Mouse (Mus musculus): ENCODE data around the gene Casc3.

The Casc3 gene

DNA sequence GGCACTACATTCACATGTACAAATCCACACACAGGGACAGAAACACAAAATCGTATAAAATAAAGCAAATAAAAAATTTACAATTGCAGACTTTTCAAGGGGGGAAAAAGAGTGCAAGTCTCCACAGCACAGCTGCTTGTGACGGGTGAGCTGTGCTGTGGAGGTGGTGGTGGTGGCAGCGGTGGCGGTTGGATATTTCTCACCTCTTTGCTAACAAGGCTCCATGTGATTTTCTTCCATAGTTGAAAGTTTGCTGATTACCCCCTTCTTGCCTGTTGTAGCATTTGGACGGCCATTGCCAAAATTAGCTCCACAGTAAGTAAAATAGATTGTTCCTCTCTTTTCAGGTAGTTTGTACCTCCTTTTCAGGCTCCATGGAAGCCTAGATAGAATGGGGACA, at the start of gene Casc3:
Gene Casc3 (plus strand): TSS at position 301 of the 400 bp plus-strand sequence.
- DNase-seq (ENCODE audit: low spot score in 2 of 2) = no peak

- no peak for DNase-seq (ENCODE audit: low spot score in 2 of 2)
These were observed 48.9 kb upstream of the Casc3 start for GRCm38 (mm10) chr11:98755726-98756380.

DNA sequence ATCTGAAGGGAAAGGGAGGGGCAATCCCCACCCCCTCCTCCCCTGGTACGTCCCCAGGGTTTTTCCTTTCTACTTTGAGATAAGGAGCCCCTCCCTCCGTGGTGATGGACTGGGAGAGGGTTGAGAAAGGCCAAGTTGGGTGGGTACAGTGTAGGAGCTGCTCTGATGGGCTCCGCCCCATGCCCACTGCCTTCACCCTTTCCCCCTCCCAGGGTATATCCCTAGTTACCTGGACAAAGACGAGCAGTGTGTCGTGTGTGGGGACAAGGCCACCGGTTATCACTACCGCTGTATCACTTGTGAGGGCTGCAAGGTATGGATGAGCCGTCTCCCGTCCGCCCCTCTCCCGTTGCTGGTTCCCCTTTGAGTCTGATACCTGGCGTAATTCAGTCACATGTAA, 48.0 kb upstream of the Casc3 start:
- DNase-seq (ENCODE audit: low spot score in 2 of 2) = no peak

DNA sequence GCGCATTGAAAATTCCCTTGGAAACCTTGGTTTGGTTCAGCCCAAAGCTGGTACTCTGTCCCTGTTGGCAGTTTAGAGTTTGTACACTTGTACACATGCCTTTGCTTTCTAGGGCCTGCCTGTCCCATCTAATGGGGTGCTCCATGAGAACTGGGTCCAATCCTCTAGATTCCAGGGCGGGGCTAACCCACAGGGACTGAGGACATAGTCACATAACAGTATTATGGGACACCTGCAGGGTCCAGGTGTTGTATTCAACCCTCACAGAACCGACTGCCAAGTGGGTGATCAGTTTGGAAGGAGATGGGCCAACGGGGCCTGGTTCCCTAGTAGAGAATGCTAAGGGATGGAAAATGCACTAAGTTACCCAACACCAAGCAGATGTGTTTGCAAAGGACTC, 42.8 kb upstream of the Casc3 start:
- DNase-seq (ENCODE audit: low spot score in 2 of 2) = no peak

DNA sequence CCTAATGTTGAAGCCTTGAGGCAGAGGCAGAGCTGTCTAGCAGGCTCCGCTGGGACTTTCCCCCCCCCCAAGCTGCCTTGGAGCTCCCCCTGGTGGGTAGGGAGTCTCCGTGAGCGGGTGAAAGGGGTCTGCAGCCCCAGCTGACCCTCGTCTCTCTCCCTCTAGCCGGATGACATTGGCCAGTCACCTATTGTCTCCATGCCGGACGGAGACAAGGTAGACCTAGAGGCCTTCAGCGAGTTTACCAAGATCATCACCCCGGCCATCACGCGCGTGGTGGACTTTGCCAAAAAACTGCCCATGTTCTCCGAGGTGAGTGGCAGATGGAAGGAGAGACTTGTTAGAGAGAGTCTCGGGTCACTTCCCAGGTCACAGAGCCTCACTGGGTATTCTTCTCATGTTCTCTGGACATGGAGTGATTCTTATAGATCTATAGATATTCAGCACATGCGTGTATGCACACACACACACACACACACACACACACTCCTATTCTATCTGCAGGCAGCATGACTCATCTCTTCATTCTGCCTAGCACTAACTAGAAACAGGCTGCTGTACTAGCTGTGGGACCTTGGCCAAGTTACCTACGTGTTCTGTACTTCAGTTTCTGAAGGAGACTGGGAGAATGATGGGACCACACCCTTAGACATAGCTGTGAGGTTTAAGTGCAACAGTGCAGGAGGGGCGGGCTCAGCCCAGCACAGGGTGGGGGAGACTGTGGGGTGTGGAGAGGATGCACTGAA, 41.8 kb upstream of the Casc3 start:
- no peak for DNase-seq (ENCODE audit: low spot score in 2 of 2)

- no peak for DNase-seq (ENCODE audit: low spot score in 2 of 2)
These were observed 41.2 kb upstream of the Casc3 start for GRCm38 (mm10) chr11:98763502-98763861.

- DNase-seq (ENCODE audit: low spot score in 2 of 2) = no peak
These were observed 40.6 kb upstream of the Casc3 start for GRCm38 (mm10) chr11:98764091-98764490.

GRCm38 (mm10) chr11:98764746-98765145, 40.0 kb upstream of the Casc3 start:
- no peak for DNase-seq (ENCODE audit: low spot score in 2 of 2)

GRCm38 (mm10) chr11:98765421-98766309, 39.0 kb upstream of the Casc3 start:
- no peak for DNase-seq (ENCODE audit: low spot score in 2 of 2)

DNA sequence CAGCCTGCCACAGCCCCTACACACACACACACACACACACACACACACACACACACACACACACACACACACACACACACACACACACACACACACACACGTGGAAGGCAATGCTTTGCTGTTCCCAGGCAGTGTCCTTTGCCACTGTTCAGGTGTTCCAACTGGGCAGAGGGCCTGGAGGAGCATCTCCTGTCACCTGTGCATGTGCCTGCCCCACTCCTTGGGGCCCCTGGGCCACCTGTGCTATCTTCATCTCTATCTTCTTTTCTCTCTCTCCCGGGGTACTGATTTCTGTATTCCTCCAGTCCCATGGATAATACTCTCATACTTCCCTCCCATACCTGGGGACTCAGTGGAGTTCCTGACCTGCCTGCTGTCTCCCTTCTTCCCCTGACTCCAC, 38.4 kb upstream of the Casc3 start:
- no peak for DNase-seq (ENCODE audit: low spot score in 2 of 2)

- no peak for DNase-seq (ENCODE audit: low spot score in 2 of 2)
These were observed 37.9 kb upstream of the Casc3 start for GRCm38 (mm10) chr11:98766816-98767215.

DNA sequence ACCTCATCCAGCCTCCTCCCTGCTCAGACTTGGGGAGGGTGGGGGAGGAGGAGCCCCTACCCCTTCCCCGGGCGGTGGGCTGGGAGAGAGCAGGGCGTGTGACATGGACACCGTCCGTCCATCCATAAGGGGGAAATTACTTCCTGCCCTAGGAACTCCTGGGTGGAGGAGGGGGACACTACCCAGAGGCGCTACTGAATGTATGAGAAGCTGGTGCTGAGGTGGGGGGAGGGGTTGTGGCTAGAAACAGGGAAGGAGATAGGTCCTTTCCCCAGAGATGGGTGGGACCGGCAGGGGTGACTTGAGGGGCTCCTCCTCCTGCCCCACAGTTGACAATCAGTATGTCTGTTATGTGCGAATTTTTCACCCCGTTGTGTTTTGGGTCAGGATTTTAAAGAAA, 37.4 kb upstream of the Casc3 start:
- no peak for DNase-seq (ENCODE audit: low spot score in 2 of 2)

DNA sequence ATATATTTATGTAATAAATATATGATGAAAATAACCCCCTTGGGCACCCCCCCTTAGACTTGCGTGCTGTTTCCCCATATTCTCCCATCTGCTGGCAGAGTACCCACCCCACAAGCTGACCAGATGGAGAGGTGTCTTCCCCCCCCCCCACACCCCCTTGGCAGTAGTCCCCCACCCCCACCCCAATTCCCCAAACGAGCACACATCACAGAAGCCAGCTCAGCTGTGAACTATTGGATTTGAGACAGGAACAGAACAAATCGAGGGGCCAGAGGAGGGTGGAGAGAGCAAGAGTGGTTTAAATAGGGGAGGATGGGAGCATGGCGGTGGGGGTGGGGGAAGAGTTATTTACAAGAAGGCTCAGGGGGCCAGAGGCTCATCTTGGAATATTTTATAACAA, 37.0 kb upstream of the Casc3 start:
- DNase-seq (ENCODE audit: low spot score in 2 of 2) = no peak

DNA sequence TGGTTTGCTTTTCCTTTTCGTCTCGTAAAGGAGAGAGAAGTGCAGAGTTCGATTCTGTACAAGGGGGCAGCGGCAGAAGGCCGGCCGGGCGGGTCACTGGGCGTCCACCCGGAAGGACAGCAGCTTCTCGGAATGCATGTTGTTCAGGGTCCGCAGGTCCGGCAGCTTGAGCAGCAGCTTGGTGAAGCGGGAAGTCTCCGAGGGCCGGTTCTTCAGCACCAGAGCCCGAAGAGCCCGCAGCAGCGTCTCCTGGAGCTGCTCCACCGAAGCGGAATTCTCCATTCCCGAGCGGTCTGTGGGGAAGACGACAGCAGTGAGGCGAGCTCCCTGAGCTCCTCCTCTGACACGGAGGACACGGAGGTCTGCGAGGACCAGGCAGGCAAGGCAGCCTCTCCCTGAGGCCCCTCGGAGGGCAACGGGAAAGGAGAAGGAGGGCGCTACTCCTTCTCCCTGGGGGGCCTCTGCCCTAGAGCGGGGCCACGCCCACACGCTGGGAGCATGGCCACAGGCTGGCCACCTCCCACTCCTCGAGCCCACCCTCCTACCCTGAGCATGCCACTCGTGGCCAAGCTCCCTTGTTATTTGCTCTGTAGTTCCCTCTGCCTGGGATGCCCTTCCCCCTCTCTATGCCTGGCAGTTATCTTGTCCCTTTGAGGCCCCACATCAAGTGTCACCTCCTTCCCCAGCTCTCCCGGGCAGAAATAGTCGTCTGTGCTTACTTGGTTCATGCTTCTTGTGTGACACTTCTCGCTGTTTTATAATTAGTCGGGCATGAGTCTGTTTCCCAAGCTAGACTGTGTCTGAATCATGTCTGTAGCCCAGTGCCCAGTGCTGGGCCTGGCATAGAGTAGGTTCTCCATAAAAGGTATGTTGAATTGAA, 36.3 kb upstream of the Casc3 start:
- no peak for DNase-seq (ENCODE audit: low spot score in 2 of 2)

- no peak for DNase-seq (ENCODE audit: low spot score in 2 of 2)
These were observed 35.4 kb upstream of the Casc3 start for GRCm38 (mm10) chr11:98769007-98769954.

- no peak for DNase-seq (ENCODE audit: low spot score in 2 of 2)
These were observed 34.4 kb upstream of the Casc3 start for GRCm38 (mm10) chr11:98770096-98770975.

DNA sequence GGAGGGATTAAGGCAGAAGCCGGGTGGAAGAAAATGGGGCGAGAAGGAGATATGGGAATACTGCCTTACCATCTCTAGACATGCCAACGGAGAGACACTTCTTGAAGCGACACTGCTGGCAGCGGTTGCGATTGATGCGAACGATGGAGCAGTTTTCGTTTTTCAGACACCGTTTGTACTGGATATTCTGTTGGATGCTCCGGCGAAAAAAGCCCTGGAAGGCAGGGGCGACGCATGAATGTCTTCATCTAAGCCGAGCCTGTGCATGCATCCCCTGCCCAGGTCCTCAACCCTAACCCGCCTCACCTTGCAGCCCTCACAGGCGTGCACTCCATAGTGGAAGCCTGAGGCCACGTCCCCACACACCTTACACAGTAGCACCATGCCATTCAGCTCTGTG, 33.6 kb upstream of the Casc3 start:
- no peak for DNase-seq (ENCODE audit: low spot score in 2 of 2)

DNA sequence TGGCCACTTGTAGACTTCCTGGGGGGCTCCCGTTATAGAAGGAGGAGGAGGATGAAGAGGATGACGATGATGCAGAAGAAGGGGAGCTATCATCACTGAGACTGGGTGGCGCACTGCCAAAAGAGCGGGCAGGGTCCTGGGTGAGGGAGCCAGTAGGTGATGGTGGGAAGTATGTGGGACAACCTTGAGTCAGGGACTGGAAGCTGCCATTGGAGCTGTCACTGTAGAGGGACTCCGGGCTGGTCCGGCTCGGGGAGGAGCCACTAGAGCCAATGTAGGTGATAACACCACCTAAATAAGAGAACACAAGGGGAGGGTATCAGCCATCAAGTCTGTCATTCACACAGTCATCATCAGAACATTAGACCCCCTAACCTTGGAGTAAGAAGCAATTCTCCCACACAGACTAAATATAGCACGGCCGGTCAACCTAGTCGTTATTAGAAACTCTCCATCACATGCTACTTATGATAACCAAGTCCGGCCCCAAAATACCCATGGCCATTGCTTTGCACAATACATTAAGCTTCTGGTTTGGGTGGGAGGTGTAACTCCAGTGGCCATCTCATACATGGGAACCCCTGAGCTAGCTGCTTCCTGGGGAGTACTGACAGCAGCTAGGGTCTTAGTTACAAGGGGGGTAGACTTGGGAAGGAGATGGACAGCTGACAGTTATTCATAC, 32.7 kb upstream of the Casc3 start:
- no peak for DNase-seq (ENCODE audit: low spot score in 2 of 2)

DNA sequence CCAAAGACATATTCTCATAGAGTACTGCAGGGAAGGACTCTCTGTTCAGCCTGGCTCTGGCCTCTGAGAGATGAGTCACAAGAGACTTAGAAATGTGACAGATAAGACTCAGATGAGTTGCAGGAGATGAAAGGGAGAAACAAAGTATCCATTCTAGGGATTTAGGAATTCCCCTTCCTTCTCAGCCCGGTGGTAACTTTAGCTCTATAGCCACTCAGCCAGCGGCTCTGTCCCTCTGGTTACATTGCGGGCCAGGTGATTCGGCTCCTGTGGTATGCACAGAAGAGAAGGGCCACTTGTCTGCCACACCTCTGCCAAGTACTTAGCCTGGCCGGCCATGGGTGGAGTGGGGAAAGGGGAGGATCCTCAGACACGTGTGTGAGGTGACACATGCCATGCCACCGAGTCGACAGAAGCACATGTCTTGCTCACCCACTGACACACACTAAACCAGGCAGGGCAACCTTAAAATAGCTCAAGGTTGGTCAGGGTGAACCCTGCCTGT, 32.0 kb upstream of the Casc3 start:
- peak in 1 of 2 experiments; percentile 83 for DNase-seq (ENCODE audit: low spot score in 2 of 2)

Data from urinary bladder, adult 18-20 months (tissue).